Mouse (Mus musculus) cerebellum, adult 2 months (tissue): Measurements from ENCODE around the gene Tmem39b.

Experiments
- CTCF ChIP-seq: fragments of 200-500 bp; IDR thresholded peaks from 2 replicates; pipeline ENCODE4 v1.5.1; 2011; ENCODE audit warnings: low read depth, mild to moderate bottlenecking, control low read depth, low read length, moderate library complexity, borderline replicate concordance; ENCODE audit not compliant: insufficient read depth
- POLR2A ChIP-seq: fragments of 200-500 bp; IDR thresholded peaks from 2 replicates; pipeline ENCODE4 v1.6.1; 2011; ENCODE audit warnings: low read length, control low read depth, borderline replicate concordance; ENCODE audit not compliant: insufficient read depth

GRCm38 (mm10) chr4:129731423-129731822, 34.8 kb upstream of the Tmem39b start:
- TF ChIP-seq CTCF (no peak), POLR2A (no peak)
